Mouse (Mus musculus) layer of hippocampus, adult 2 months (tissue): ENCODE data around the gene Prr14l. TPM values are rescaled to one million over a fixed set of nuclear protein-coding genes. Genes with fewer than 3 reads are reported as not detected.
"Not testable (repeated sequence)": the region's sequence is repeated elsewhere in the genome, so short reads cannot be mapped to it uniquely, and the experiment has no call there.

Source experiments
- DNase-seq, 2 experiments: peaks; one replicate each; pipeline ENCODE4 v3.0.0; 2022; ENCODE audit warnings: low spot score in 2 of 2
- H3K27ac ChIP-seq: fragments of 200-600 bp; 2 replicates; pipeline ENCODE4 v1.8.1; 2022
- H3K4me3 ChIP-seq: fragments of 200-600 bp; 2 replicates; pipeline ENCODE4 v1.8.1; 2022; ENCODE audit warnings: mild to moderate bottlenecking
- CTCF ChIP-seq: fragments of 200-600 bp; conservative IDR thresholded peaks from 2 replicates; pipeline ENCODE4 v1.8.1; 2022; ENCODE audit warnings: antibody characterized with exemption, mild to moderate bottlenecking, moderate library complexity
- total RNA-seq, 2 experiments: library from RNA; stranded (reverse); gene quantifications; 2 replicates each; pipeline ENCODE4 v1.2.3; 2021

Gene Prr14l
- total RNA-seq, 2 experiments from 2014 or later = 50.4 to 58.9 TPM

- no peak overlapping the region for H3K27ac ChIP-seq
- DNase-seq = no peak
- H3K4me3 ChIP-seq = no peak overlapping the region
- TF ChIP-seq CTCF = no peak
Observed at GRCm38 (mm10) chr5:32772361-32772760, 81.7 kb downstream of the Prr14l start.

DNA sequence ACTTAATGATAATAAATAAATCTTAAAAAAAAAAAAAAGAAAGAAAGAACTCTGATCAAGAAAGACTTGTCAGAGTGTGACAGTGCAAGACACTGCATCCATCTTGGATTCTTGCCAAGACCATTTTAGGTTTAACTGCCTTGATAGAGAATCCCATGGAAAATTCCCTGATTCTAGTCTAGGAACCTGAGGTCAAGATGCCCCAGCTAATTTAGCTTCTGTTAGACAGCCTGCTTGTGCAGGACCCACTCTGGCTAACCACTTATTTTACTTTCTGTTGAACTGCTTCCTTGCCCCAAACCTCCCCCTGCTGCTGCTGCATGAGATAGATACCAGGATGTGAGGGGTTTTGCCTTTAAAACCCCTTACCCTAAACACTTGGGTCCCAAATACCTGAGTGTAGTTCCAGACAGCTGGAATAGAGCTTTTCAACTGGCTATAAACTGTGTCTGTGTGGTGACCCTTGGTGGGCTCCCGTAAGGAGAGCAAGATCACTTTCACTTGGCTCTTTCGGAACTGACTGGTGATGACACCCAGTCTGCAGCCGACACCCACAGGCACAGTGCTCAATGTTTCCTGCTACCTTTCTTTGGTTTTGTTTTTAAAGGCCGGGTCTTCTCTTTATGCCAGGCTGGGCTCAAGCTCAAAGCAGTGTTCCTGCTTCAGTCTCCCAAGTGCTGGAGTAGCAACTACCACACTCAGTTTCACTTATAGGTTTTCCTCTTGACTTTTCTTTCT is 86.3 kb downstream of the Prr14l start:
- DNase-seq = no peak
- no peak for TF ChIP-seq CTCF
- Histone ChIP-seq H3K4me3 (no peak overlapping the region), H3K27ac (no peak overlapping the region)

- no peak for DNase-seq
- H3K4me3 ChIP-seq = no peak overlapping the region
- H3K27ac ChIP-seq = no peak overlapping the region
- TF ChIP-seq CTCF = no peak
Observed at GRCm38 (mm10) chr5:32767004-32767403, 87.1 kb downstream of the Prr14l start.

DNA sequence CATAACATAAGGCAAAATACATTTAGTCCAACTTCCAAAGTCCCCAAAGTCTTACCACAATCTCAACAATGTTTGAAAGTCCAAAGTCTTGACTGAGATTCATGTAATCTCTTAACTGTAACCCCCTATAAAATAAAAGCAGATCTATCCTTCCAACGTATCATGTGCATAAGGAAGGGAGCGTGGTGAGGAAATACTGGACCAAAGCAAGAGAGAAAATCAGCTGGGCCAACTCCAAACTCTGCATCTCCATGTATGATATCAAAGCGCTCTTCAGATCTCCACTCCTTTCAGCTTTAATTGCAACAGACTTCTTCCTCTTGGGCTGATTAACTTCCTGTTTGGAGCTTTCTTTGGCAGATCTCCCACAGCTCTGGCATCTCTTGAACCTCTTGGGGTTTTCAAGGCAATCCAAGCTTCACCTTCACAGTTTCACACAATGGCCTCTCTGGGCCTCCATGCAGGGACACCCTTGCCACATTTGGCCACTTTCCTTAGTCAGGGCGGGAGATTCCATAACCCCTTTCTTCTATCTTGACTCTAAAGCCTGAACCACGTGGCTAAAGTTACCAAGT is 92.4 kb downstream of the Prr14l start:
- no peak for TF ChIP-seq CTCF
- Histone ChIP-seq H3K4me3 (no peak overlapping the region), H3K27ac (no peak overlapping the region)
- no peak for DNase-seq

- no peak for TF ChIP-seq CTCF
- no peak overlapping the region for H3K27ac ChIP-seq
- no peak for DNase-seq
- H3K4me3 ChIP-seq = no peak overlapping the region
Observed at GRCm38 (mm10) chr5:32760787-32761186, 93.3 kb downstream of the Prr14l start.

GRCm38 (mm10) chr5:32760352-32760751 is 93.7 kb downstream of the Prr14l start:
- H3K27ac ChIP-seq, DNase-seq, H3K4me3 ChIP-seq: not testable (repeated sequence)

- no peak overlapping the region for H3K4me3 ChIP-seq
- H3K27ac ChIP-seq = no peak overlapping the region
- no peak for DNase-seq
- no peak for TF ChIP-seq CTCF
Observed at GRCm38 (mm10) chr5:32759662-32760061, 94.4 kb downstream of the Prr14l start.

DNA sequence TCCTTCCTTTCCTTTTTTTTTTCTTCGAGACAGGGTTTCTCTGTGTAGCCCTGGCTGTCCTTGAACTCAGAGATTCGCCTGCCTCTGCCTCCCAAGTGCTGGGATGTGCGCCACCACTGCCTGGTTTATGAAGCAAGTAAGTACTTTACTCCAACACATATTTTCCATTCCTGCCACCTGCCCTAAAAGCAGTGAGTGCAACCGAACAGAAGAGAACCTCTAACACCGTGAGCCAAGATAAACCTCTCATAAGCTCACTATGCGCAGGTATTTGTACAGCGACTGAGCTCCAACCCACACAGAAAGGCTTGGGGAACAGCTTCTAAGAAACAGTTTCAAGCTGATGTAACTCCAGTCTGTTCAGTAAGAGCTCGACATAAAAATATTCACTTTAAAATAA is 97.9 kb downstream of the Prr14l start:
- no peak for TF ChIP-seq CTCF
- Histone ChIP-seq H3K4me3 (no peak overlapping the region), H3K27ac (no peak overlapping the region)

GRCm38 (mm10) chr5:32751736-32752135 is 102.3 kb downstream of the Prr14l start:
- H3K27ac ChIP-seq = peak overlapping the region; percentile 67
- peak in 1 of 2 experiments; percentile 20 for DNase-seq
- TF ChIP-seq CTCF = no peak

More for the DNA sequence above, 97.9 kb downstream of the Prr14l start:
- no peak for DNase-seq

DNA sequence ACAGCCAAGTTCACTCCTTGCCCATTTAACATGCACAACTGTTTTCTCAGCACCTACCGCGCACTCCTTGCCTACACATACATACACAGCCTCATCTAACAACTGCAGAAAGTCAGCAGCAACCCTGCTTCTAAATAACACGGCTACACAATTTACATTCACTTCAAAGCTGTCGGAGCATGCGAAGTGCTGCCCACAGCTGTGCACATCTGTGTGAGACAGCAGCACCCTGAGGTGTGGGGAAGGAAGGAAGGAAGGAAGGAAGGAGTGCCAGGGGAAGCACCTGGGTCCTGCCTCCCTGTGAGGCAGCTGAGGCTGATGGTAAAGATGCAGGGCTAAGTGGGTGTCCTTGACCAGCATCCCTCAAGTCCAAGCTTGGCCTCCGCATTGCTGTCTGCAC is 105.1 kb downstream of the Prr14l start:
- TF ChIP-seq CTCF = no peak
- DNase-seq = no peak
- Histone ChIP-seq H3K27ac (0 out of 2 replicates have a peak overlapping the region, but pooled peaks have one; percentile 51), H3K4me3 (no peak overlapping the region)

More at GRCm38 (mm10) chr5:32751736-32752135, 102.3 kb downstream of the Prr14l start:
- no peak overlapping the region for H3K4me3 ChIP-seq

DNA sequence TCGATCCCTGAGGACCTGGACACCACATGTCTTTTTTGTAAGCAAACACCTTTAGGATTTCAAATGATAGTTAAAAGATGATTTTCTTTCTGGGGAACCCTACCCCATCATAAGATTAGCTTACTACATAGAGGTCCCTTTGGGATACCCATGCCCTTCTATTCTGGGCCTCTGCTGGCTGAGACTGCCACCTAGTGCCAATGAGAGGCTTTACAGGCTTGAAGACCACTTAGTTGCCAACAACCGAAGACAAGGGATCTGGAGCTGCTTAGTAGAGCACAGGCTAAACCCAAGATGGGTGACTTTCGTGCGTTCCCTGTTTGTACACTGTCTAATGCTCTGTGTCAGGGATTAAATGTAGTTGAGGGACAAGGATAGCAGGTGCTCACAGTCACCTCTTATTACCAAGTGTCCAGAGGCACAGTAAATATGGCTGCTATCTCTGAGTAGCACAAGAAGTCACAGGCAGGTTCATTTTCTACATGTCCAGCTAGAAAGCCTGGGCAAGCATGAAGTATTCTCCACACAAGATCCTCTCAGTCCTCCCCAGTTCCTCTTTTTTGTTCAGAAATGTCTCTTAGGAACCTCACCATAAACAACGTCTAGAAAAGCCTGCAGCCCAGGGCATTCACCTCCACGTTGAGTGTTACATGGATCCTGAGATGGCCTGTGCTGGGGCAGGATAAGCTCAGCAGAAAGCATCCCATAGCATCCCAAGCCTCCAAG is 106.2 kb downstream of the Prr14l start:
- DNase-seq = peak; percentile 65
- peak; percentile 99 for TF ChIP-seq CTCF
- peak overlapping the region; percentile 51 for H3K27ac ChIP-seq
- H3K4me3 ChIP-seq = no peak overlapping the region

- Histone ChIP-seq H3K27ac (peak overlapping the region; percentile 89), H3K4me3 (peak overlapping the region; percentile 36)
- DNase-seq = peak; percentile 52 to 79
- TF ChIP-seq CTCF = peak; percentile 11; the same call in 1 of the 2 replicates
Observed at GRCm38 (mm10) chr5:32745705-32746655, 108.1 kb downstream of the Prr14l start.

GRCm38 (mm10) chr5:32742149-32742548 is 111.9 kb downstream of the Prr14l start:
- H3K27ac ChIP-seq = peak overlapping the region; percentile 95
- peak; percentile 84 to 87 for DNase-seq
- H3K4me3 ChIP-seq = peak overlapping the region; percentile 47
- TF ChIP-seq CTCF = peak; percentile 79

DNA sequence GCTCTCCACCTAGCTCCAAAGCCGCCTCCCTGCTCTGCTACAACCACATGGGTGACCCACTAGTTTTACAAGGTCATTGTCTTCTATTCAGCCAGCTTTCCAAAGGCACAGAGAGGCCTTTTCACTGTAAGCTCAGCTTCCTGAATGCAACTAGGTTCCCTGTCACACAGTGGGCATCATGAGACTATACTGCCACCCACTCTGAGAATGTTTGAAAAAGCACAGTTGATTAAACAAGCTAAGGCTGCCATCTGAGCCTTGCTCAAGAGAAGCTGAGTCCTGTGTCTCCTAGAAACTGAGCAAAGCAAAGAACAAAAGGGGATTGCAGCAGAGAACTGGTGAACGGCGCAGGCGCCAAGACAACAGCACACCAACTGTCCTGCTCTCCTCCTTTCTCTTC is 112.7 kb downstream of the Prr14l start:
- Histone ChIP-seq H3K4me3 (peak overlapping the region; percentile 47), H3K27ac (peak overlapping the region; percentile 95)
- DNase-seq = peak; percentile 45 to 87

DNA sequence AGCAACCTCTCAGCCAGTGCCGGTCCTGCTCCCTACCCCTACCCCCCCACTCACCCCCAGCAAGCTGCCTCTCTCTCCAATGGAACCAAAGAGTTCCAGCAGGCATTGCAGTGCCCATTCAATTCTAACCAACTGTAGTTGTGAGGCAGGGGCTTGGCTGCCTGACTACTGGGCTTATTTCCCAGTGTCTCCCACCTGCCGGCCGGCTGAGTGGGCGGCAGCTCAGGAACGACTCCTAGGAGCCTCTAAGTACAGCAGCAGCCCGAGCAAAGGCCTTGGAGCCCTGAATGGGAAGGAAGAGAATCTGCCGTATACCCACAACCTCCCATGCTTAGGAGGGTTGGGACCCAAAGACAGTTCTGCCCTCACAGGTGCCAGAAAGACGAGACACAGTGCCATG is 113.2 kb downstream of the Prr14l start:
- not testable (repeated sequence) for DNase-seq
- H3K4me3 ChIP-seq = peak overlapping the region; percentile 26; the same call in 1 of the 2 replicates
- H3K27ac ChIP-seq = peak overlapping the region; percentile 95
